Mouse (Mus musculus) lung, adult 18-20 months (tissue): ENCODE data around the gene Pcsk1n.
"Not testable (repeated sequence)": the region's sequence is repeated elsewhere in the genome, so short reads cannot be mapped to it uniquely, and the experiment has no call there.

Experiments used
- DNase-seq, 2 experiments: peaks; one replicate each; pipeline ENCODE4 v3.0.0; 2022; ENCODE audit warnings: mixed read lengths in 2 of 2

Gene Pcsk1n

DNA sequence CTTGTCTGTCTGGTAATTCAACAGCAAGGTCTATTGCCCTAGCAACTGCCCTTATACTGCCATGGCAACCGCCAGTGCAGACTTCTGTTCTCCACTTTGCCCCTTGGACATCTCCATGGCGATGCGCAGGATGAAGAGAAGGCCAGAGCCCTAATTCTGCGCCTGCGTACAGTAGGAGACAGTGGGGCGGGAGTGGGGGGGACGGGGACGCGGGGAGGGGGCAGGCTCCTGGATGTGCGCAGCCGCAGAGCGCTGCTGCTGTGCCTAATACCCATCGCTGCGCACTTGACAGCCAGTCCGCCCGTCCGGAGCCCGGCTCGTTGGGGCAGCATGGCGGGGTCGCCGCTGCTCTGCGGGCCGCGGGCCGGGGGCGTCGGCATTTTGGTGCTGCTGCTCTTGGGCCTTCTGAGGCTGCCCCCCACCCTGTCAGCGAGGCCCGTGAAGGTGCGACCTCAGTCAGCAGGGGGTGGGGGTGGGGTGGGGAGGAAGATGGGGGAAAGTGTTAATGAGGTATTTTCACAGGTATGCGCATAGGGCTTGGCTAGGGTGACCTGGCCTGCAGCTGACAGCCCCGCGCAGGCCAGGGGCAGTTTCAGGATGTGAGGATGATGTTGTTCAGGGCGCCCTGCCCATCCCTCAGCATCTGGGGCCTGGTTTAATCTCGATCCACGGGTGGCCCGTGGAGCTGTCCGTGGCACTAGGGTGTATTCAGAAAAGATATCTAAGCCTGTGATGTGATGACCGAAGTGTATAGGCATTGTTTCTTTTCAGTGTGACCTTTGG lies at the start of gene Pcsk1n:
Gene Pcsk1n, plus strand, starts transcription at position 222 of the 783 bp plus-strand sequence.
- no peak for DNase-seq

DNA sequence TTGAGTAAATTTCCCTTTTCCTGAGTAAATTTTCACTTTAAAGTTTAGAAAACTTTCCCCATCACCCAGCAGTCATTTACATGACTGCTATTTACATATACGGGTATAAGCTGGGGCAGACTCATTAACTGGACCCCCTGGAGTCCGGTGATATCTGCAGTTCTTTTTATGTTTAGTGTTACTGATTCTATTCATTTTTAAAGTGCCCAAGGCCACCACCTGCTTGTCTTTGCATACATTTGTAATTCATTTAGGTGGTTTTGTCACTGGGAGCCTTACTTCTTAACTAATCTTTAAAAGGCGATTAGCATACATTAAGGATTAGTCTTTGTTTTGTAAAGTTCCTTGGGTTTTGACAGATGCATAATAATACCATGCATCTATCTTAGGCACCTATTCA lies 49.8 kb upstream of the Pcsk1n start:
- DNase-seq = no peak

DNA sequence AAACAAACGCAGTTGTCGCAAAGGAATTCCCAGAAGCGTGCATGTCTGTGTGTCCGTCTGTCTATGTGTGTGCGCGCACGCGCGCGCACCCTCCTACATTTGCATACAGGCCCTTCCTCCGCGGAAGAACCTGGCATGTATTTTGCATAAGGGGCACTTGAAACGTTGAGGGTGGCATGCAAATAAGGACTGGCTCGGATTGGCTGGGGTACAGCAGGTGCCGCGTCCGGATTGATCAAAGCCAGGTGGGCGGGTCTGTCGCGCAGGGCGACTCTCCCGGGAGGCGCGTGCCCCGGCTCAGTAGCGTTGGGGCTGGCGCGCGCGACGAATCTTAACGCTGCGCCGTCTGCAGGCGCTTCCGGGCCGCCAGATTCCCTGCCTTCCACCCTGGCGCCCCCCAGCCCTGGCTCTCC lies 41.6 kb upstream of the Pcsk1n start, which contains the start of gene Pim2:
Gene Pim2, plus strand, starts transcription at position 256 of the 413 bp plus-strand sequence.
- DNase-seq = peak; percentile 88 to 90

- peak in 1 of 2 experiments; percentile 16 for DNase-seq
Measured at GRCm38 (mm10) chrX:7878495-7878894, 41.1 kb upstream of the Pcsk1n start.

DNA sequence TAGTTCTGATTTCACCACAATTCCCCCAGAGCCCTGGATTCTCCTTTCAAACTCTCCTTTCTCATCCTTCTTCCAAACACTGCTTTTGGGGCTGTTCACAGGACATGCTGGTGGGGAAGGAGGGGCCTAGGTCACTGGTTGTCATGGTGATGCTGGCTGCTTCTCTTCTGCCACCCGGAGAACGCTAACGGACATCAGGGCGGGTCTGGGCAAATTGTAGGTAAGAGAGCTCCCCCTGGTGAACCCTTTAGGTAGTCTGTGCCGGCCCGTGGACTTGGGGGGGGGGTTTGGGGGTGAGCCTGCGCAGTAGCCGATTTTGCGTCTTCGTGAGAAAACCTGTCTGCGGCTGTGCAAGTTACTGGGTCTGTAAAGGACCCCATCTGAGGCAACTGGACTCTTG lies 39.8 kb upstream of the Pcsk1n start:
- DNase-seq = peak; percentile 56 to 70

DNA sequence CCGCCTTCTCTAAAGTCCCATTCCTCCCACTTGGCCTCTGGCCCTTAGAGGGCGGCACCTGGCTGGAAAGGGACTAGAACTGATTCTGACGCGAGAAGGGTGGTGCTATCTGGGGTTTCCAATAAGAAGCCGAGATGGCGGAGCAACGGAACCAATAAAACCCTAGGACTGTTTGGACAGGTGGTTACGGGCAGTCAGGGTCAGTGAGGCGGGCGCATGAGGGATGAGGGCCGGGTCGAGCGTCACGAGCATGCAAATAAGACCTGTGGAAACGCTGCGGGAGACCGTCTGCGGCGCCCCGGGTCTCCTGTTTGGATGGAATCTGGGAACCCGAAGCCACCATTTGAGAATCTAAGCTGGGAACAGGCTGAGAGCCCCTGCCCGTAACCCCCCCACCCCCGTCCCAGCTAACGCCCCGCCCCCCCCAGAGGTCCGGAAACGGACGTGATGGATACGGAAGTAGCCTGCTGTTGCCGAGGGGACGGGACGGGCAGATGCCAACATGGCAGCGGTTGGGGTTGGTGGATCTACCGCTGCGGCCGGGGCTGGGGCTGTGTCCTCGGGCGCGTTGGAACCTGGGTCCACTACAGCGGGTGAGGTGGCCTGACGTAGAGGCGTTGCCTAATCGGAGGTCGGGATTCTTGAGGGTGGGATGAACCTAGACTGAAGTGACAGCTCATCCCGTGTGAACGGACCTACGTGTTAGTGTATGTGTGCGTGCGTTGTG lies 35.6 kb upstream of the Pcsk1n start, which contains the start of gene Slc35a2:
Gene Slc35a2, plus strand, starts transcription at position 188 of the 727 bp plus-strand sequence.
- DNase-seq = peak; percentile 91 to 94

DNA sequence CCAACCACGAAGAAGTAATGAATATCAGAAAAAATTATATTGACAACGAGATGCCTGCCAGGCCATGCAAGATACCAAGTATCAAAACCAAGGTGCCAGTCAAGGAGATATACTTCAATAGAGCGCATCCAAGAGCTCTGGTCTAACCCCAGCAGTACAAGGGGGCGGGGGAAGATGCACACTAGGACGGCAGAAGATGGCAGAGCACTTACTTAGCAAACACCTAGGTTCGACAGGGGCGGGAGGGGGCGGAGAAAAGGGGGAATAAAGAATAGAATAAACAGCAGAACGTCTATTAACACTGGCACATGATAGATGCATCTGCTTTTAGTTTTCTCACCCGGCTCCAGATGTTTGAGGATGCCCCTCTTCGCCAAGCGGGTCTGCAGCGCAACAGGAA lies 21.4 kb upstream of the Pcsk1n start:
- DNase-seq = no peak

DNA sequence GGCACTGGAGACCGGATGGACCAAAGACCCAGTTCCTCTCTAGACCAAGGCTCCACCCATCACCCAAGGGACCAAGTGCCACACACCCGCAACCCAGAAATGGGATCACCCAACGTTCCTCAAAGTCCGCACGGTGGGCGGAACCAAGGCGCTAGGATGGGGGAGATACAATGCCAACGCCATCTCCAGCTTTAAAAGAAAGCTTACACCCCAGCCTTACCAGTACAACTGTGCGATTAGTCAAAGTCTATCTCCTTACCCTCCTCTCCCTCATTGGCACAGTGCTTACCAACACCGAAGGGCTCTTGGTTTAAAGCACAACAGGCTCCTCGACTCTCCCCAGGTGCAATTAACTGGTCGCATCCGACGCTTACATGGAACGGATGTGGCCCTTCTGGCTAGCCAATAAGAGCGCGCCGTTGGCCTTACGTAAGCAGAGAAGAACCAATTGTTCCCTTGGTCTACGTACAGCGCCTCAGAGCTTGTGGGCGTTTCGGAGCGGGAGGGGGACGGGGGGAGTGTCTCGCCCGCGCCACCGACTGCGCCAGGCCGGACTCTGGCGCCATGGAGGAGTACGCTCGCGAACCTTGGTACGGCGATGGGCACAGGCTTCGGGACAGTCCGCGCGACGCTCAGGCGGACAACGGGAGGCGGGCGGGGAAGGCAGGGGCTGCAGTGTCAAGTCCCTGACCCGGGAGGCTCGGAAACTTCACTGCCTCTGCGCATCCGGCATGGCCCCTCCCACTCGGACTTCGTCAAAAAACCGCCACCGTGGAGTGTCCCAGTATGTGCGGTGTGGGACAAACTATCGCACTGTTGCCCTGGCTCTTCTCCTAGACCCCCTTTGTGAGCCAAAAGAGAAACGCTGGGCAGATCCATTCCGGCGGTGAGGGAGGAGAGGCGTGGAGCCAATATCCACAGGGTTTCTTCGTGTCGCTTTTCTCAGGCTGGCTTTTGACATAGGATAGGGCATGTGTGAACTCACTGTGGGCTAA lies 20.4 kb upstream of the Pcsk1n start, which contains the start of the genes Pqbp1 and Timm17b:
Gene Pqbp1, minus strand, starts transcription at position 390 of the 995 bp plus-strand sequence.
Gene Timm17b, plus strand, starts transcription at position 478 of the 995 bp plus-strand sequence.
- peak; percentile 92 to 94 for DNase-seq

GRCm38 (mm10) chrX:7904441-7904840 lies 15.2 kb upstream of the Pcsk1n start:
- no peak for DNase-seq

- DNase-seq = no peak
Measured at GRCm38 (mm10) chrX:7907735-7908134, 11.9 kb upstream of the Pcsk1n start, which contains the start of gene Gm10491. Gene Gm10491, minus strand, starts transcription at chrX:7907835.

GRCm38 (mm10) chrX:7909242-7909641 lies 10.4 kb upstream of the Pcsk1n start, which contains the start of gene Gm10490:
Gene Gm10490, plus strand, starts transcription at chrX:7909542.
- DNase-seq = not testable (repeated sequence)

- no peak for DNase-seq
Measured at GRCm38 (mm10) chrX:7910473-7910872, 9.1 kb upstream of the Pcsk1n start.

GRCm38 (mm10) chrX:7915669-7916068 lies 4.0 kb upstream of the Pcsk1n start:
- DNase-seq = peak in 1 of 2 experiments; percentile 45

DNA sequence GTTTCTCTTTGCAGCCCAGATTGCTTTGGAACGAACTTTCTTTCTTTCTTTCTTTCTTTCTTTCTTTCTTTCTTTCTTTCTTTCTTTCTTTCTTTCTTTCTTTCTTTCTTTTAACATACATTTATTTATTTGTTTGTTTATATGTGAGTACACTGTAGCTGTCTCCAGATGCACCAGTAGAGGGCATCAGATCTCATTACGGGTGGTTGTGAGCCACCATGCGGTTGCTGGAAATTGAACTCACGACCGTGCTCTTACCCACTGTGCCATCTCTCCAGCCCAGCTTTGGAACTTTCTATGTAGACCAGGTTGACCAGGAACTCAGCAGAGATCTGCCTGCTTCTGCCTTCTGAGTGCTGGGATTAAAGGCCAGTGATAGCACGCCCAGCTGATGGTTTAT lies 1.7 kb upstream of the Pcsk1n start:
- not testable (repeated sequence) for DNase-seq

DNA sequence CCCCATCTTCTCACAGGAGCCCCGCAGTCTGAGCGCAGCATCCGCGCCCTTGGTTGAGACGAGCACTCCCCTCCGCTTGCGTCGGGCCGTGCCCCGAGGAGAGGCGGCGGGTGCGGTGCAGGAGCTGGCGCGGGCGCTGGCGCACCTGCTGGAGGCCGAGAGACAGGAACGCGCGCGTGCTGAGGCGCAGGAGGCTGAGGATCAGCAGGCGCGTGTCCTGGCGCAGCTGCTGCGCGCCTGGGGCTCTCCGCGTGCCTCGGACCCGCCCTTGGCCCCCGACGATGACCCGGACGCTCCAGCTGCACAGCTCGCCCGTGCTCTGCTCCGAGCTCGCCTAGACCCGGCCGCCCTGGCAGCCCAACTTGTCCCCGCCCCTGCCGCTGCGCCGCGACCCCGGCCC lies 2.4 kb downstream of the Pcsk1n start:
- DNase-seq = no peak

DNA sequence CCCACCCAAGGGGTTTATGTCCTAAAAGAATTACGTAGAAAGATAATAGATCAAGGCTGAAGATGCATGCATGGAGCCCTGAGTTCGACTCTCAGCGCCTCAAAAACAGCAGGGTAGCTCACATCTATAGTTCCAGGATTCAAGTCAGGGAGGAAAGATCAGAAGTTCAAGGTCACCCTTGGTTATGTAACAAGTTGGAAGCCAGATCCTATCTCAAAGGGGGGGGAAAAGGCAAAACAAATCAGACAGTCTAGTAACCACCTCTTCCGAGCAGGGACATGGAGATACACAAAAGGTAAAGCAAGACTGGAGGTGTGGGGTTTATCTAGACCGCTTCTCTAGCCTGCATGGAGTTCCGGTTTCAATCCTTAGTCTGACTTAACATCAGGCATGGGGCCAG lies 6.6 kb downstream of the Pcsk1n start:
- DNase-seq = no peak

GRCm38 (mm10) chrX:7927116-7927515 lies 7.5 kb downstream of the Pcsk1n start:
- no peak for DNase-seq

- DNase-seq = no peak
Measured at GRCm38 (mm10) chrX:7928270-7928790, 8.7 kb downstream of the Pcsk1n start, which contains the start of gene Eras. Gene Eras, minus strand, starts transcription at chrX:7928607.

GRCm38 (mm10) chrX:7936874-7937273 lies 17.3 kb downstream of the Pcsk1n start:
- DNase-seq = no peak

DNA sequence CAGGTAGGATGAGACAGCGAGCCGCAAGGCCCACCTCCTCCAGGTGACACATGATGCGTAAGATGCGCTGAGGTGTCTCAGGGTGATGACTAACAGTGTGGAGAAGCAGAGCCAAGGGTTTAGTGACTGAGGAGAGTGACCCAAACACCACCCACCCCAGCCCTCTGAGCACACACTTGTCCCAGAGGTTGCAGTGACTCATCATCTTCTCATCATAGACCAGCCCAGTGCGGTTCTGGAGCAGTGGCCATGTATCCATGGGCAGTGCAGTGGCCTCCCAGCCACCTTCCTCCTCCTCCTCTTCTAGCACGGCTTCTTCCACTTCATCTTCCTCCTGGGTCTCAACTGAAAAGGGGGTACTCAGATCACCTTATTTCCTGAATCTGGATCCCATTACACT lies 18.0 kb downstream of the Pcsk1n start:
- DNase-seq = no peak

DNA sequence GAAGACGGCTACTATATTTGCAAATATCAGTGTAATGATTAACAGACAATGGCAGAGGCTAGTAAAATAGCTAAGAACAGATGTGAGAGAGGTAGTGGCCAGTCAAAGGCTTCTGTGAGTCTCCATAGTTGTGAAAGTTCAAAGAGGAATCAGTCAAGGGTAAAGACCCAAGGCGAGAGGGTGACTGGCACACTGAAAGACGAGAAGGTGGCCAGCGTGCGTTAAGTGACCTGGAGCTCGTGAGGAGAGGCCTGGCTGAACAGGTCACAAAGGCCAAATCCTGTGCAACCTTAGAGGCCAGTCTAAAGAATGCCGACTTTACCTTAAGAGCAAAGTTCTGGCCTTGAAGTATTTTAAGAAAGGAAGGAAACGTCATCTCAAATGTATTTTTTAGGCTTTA lies 26.0 kb downstream of the Pcsk1n start:
- no peak for DNase-seq
